Mouse (Mus musculus): ENCODE results near the gene Psmd5.

DNA sequence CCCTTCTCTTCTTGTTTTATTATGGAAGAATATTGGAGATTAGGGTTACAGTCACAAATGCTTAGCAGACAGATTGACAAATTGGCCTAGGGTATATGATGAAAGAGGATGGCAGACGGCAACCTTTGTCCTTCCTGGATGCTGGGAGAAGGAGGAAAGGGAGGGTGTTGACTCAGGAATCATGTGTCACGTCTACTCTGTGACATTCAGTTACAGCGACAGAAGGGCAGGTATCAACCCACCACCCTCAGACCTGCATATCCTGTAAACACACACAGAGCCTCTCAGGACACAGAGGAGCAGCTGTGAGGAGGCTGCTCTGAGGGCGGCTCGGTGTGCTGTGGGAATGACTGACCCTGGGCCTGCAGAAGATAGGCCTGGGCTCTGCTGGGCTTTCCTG, 8.4 kb upstream of the Psmd5 start:
- TF ChIP-seq GATA1 (IDR thresholded peaks at IDR 0.05; ENCODE audit: borderline replicate concordance, low read length), result no peak
- no peak for TF ChIP-seq FLI1 (IDR thresholded peaks at IDR 0.05; ENCODE audit: low read length)
